Mouse (Mus musculus) limb, embryonic 10.5 days (tissue): Measurements from ENCODE around the gene Ndufb3. TPM values are rescaled to one million over a fixed set of nuclear protein-coding genes. Genes with fewer than 3 reads are reported as not detected.
"Not testable (repeated sequence)": the region's sequence is repeated elsewhere in the genome, so short reads cannot be mapped to it uniquely, and the experiment has no call there.

Experiments used
- DNase-seq: peaks from one replicate; pipeline ENCODE4 v3.0.0-alpha.2; 2017; ENCODE audit warnings: low spot score
- H3K27ac ChIP-seq: fragments of 300-500 bp; sonication (generic); 2 replicates; pipeline ENCODE4 v1.5.1; 2016; ENCODE audit warnings: mild to moderate bottlenecking
- H3K27me3 ChIP-seq: fragments of 300-500 bp; sonication (generic); 2 replicates; pipeline ENCODE4 v1.6.1; 2016; ENCODE audit warnings: low read depth, mild to moderate bottlenecking; ENCODE audit not compliant: poor library complexity, severe bottlenecking
- H3K36me3 ChIP-seq: fragments of 300-500 bp; sonication (generic); 2 replicates; pipeline ENCODE4 v1.6.1; 2016; ENCODE audit warnings: mild to moderate bottlenecking, moderate library complexity
- H3K4me1 ChIP-seq: fragments of 300-500 bp; sonication (generic); 2 replicates; pipeline ENCODE4 v1.6.1; 2016
- H3K4me3 ChIP-seq: fragments of 300-500 bp; sonication (generic); 2 replicates; pipeline ENCODE4 v1.5.1; 2016; ENCODE audit warnings: mild to moderate bottlenecking, moderate library complexity
- H3K9me3 ChIP-seq: fragments of 300-500 bp; sonication (generic); replicated peaks from 2 replicates; pipeline ENCODE4 v1.6.1; 2016; ENCODE audit warnings: mild to moderate bottlenecking
- WGBS: fragments of 180-500 bp; shearing (Covaris S2); methylation state at CpG from one replicate; pipeline ENCODE4 v1.1.7; 2016; 5-methylcytosine and 5-hydroxymethylcytosine counted together
- polyA plus RNA-seq: library from polyadenylated mRNA; unstranded; fragments of >200 nt; fragmentation: Nextera tagmentation; extraction: Ambion mirVana; gene quantifications from 2 replicates; pipeline ENCODE4 v1.2.1, GENCODE M21; 2016

Gene Ndufb3
- polyA plus RNA-seq = 140 and 144 TPM in 2 replicates

GRCm38 (mm10) chr1:58586171-58586997, at the start of gene Ndufb3, which contains the start of gene Fam126b:
Gene Ndufb3 (plus strand): TSS chr1:58586384.
Gene Fam126b (minus strand): TSS chr1:58586323.
- H3K27me3 ChIP-seq = no peaks in the 10 kb centered on the region
- peak within 1 kb of the TSS; percentile 91 for H3K4me3 ChIP-seq
- H3K36me3 ChIP-seq = peaks cover 6% of the 10 kb centered on the region; the same call in 1 of the 2 replicates
- peak; percentile 88 for DNase-seq
- peaks cover 10% of the 10 kb centered on the region for H3K4me1 ChIP-seq
- H3K27ac ChIP-seq = peak within 1 kb of the TSS; percentile 89
- WGBS = under 1% methylated on average over 40 of the region's 41 CpGs
- H3K9me3 ChIP-seq = no peaks in the 10 kb centered on the region

- Histone ChIP-seq H3K9me3 (no peaks in the 10 kb centered on the region), H3K4me1 (no peaks in the 10 kb centered on the region), H3K27me3 (no peaks in the 10 kb centered on the region), H3K36me3 (peaks cover 64% of the 10 kb centered on the region), H3K27ac (no peak overlapping the region), H3K4me3 (no peak overlapping the region)
- no peak for DNase-seq
- WGBS = 83% methylated on average over 1 of the region's 1 CpGs
Measured at GRCm38 (mm10) chr1:58541386-58541785, 44.8 kb upstream of the Ndufb3 start.

- H3K4me3 ChIP-seq, H3K27ac ChIP-seq, H3K4me1 ChIP-seq, H3K27me3 ChIP-seq, DNase-seq, H3K9me3 ChIP-seq: not testable (repeated sequence)
- WGBS = 88% methylated on average over 6 of the region's 6 CpGs
- H3K36me3 ChIP-seq = peaks cover 30% of the 10 kb centered on the region
Measured at GRCm38 (mm10) chr1:58560370-58560769, 25.8 kb upstream of the Ndufb3 start.

- DNase-seq = peak; percentile 31
- 90% methylated on average over 1 of the region's 1 CpGs for WGBS
- H3K27me3 ChIP-seq = no peaks in the 10 kb centered on the region
Measured at GRCm38 (mm10) chr1:58562455-58562854, 23.7 kb upstream of the Ndufb3 start.

GRCm38 (mm10) chr1:58564981-58565380, 21.2 kb upstream of the Ndufb3 start:
- H3K36me3 ChIP-seq = peaks cover 19% of the 10 kb centered on the region
- WGBS = 93% methylated on average over 5 of the region's 5 CpGs
- no peak overlapping the region for H3K4me3 ChIP-seq
- no peak overlapping the region for H3K27ac ChIP-seq
- no peaks in the 10 kb centered on the region for H3K27me3 ChIP-seq
- no peaks in the 10 kb centered on the region for H3K4me1 ChIP-seq
- no peak for DNase-seq
- no peaks in the 10 kb centered on the region for H3K9me3 ChIP-seq

More at GRCm38 (mm10) chr1:58562455-58562854, 23.7 kb upstream of the Ndufb3 start:
- peaks cover 26% of the 10 kb centered on the region for H3K36me3 ChIP-seq
- no peak overlapping the region for H3K4me3 ChIP-seq
- no peaks in the 10 kb centered on the region for H3K4me1 ChIP-seq
- no peak overlapping the region for H3K27ac ChIP-seq
- H3K9me3 ChIP-seq = no peaks in the 10 kb centered on the region

GRCm38 (mm10) chr1:58566621-58567020, 19.6 kb upstream of the Ndufb3 start:
- peaks cover 12% of the 10 kb centered on the region for H3K36me3 ChIP-seq
- no peak overlapping the region for H3K27ac ChIP-seq
- no peaks in the 10 kb centered on the region for H3K4me1 ChIP-seq
- no peak overlapping the region for H3K4me3 ChIP-seq
- no peaks in the 10 kb centered on the region for H3K9me3 ChIP-seq
- H3K27me3 ChIP-seq = no peaks in the 10 kb centered on the region
- no peak for DNase-seq

GRCm38 (mm10) chr1:58568456-58569130, 17.6 kb upstream of the Ndufb3 start:
- Histone ChIP-seq H3K27me3 (no peaks in the 10 kb centered on the region), H3K9me3 (no peaks in the 10 kb centered on the region)
- no peak for DNase-seq

GRCm38 (mm10) chr1:58570437-58570836, 15.7 kb upstream of the Ndufb3 start:
- H3K9me3 ChIP-seq = no peaks in the 10 kb centered on the region
- no peaks in the 10 kb centered on the region for H3K36me3 ChIP-seq
- H3K27me3 ChIP-seq = no peaks in the 10 kb centered on the region
- no peak overlapping the region for H3K4me3 ChIP-seq
- H3K4me1 ChIP-seq = no peaks in the 10 kb centered on the region
- 53% methylated on average over 4 of the region's 4 CpGs for WGBS
- no peak overlapping the region for H3K27ac ChIP-seq
- no peak for DNase-seq

More at GRCm38 (mm10) chr1:58568456-58569130, 17.6 kb upstream of the Ndufb3 start:
- H3K4me1 ChIP-seq = no peaks in the 10 kb centered on the region
- H3K36me3 ChIP-seq = no peaks in the 10 kb centered on the region; the same call in 1 of the 2 replicates
- no peak overlapping the region for H3K4me3 ChIP-seq
- H3K27ac ChIP-seq = no peak overlapping the region

- WGBS = 92% methylated on average over 2 of the region's 2 CpGs
- Histone ChIP-seq H3K27me3 (no peaks in the 10 kb centered on the region), H3K4me3 (no peak overlapping the region), H3K4me1 (no peaks in the 10 kb centered on the region), H3K9me3 (no peaks in the 10 kb centered on the region), H3K27ac (no peak overlapping the region), H3K36me3 (no peaks in the 10 kb centered on the region)
- DNase-seq = no peak
Measured at GRCm38 (mm10) chr1:58579179-58579578, 7.0 kb upstream of the Ndufb3 start.

GRCm38 (mm10) chr1:58582611-58583010, 3.6 kb upstream of the Ndufb3 start:
- no peak for DNase-seq
- no peaks in the 10 kb centered on the region for H3K27me3 ChIP-seq
- H3K4me1 ChIP-seq = peaks cover 10% of the 10 kb centered on the region
- H3K36me3 ChIP-seq = no peaks in the 10 kb centered on the region
- H3K27ac ChIP-seq = no peak overlapping the region
- no peak overlapping the region for H3K4me3 ChIP-seq
- H3K9me3 ChIP-seq = no peaks in the 10 kb centered on the region
- WGBS = 82% methylated on average over 1 of the region's 1 CpGs

GRCm38 (mm10) chr1:58584271-58584670, 1.9 kb upstream of the Ndufb3 start:
- H3K9me3 ChIP-seq = no peaks in the 10 kb centered on the region
- 88% methylated on average over 1 of the region's 1 CpGs for whole genome bisulfite sequencing
- no peaks in the 10 kb centered on the region for H3K27me3 ChIP-seq
- H3K27ac ChIP-seq = no peak overlapping the region
- H3K4me1 ChIP-seq = peaks cover 10% of the 10 kb centered on the region
- H3K36me3 ChIP-seq = no peaks in the 10 kb centered on the region
- no peak for DNase-seq
- no peak overlapping the region for H3K4me3 ChIP-seq

GRCm38 (mm10) chr1:58585373-58586170, 612 bp upstream of the Ndufb3 start:
- Histone ChIP-seq H3K27me3 (no peaks in the 10 kb centered on the region), H3K27ac (peak overlapping the region; percentile 89), H3K9me3 (no peaks in the 10 kb centered on the region), H3K4me3 (peak overlapping the region; percentile 91), H3K36me3 (no peaks in the 10 kb centered on the region), H3K4me1 (peaks cover 10% of the 10 kb centered on the region)
- WGBS = 6% methylated on average over 35 of the region's 36 CpGs
- no peak for DNase-seq
